Mouse (Mus musculus): ENCODE results near the gene Nfix. TPM values are rescaled to one million over a fixed set of nuclear protein-coding genes. Genes with fewer than 3 reads are reported as not detected.

The Nfix gene
- polyA plus RNA-seq, 1 experiment from 2014 or later = 48.0 TPM

GRCm38 (mm10) chr8:84725246-84725940 is 74.8 kb downstream of the Nfix start:
- H3K4me2 ChIP-seq (replicated peaks) = peak overlapping the region; percentile 64
- WGBS = 45% methylated on average over 10 of the region's 10 CpGs
- H3K9me3 ChIP-seq = no peaks in the 10 kb centered on the region
- H3K9ac ChIP-seq = peak overlapping the region; percentile 64
- H3K4me3 ChIP-seq = no peak overlapping the region
- H3K4me1 ChIP-seq = peaks cover 100% of the 10 kb centered on the region
- ATAC-seq (ENCODE audit: low FRiP score, low read depth) = no peak
- peak overlapping the region; percentile 100 for H3K27ac ChIP-seq
- peaks cover 73% of the 10 kb centered on the region for H3K36me3 ChIP-seq
- no peaks in the 10 kb centered on the region for H3K27me3 ChIP-seq

GRCm38 (mm10) chr8:84724683-84725082 is 75.5 kb downstream of the Nfix start:
- Histone ChIP-seq H3K4me2 (replicated peaks) (peak overlapping the region; percentile 64), H3K9me3 (no peaks in the 10 kb centered on the region), H3K36me3 (peaks cover 73% of the 10 kb centered on the region), H3K9ac (peak overlapping the region; percentile 64), H3K4me1 (peaks cover 97% of the 10 kb centered on the region), H3K27me3 (no peaks in the 10 kb centered on the region), H3K27ac (peak overlapping the region; percentile 100), H3K4me3 (no peak overlapping the region)
- WGBS = 18% methylated on average over 9 of the region's 9 CpGs
- ATAC-seq (ENCODE audit: low FRiP score, low read depth) = no peak

GRCm38 (mm10) chr8:84723571-84723900 is 76.6 kb downstream of the Nfix start:
- peak overlapping the region; percentile 64 for H3K9ac ChIP-seq
- 3% methylated on average over 7 of the region's 7 CpGs for WGBS
- ATAC-seq (ENCODE audit: low FRiP score, low read depth) = no peak; the same call in 1 of the 2 replicates
- no peaks in the 10 kb centered on the region for H3K27me3 ChIP-seq
- peak overlapping the region; percentile 64 for H3K4me2 ChIP-seq (replicated peaks)
- no peaks in the 10 kb centered on the region for H3K9me3 ChIP-seq
- peak overlapping the region; percentile 100 for H3K27ac ChIP-seq
- peaks cover 85% of the 10 kb centered on the region for H3K36me3 ChIP-seq
- peaks cover 96% of the 10 kb centered on the region for H3K4me1 ChIP-seq
- H3K4me3 ChIP-seq = peak overlapping the region; percentile 29

- Histone ChIP-seq H3K36me3 (peaks cover 83% of the 10 kb centered on the region), H3K27ac (peak within 1 kb of the TSS; percentile 100)
Measured at GRCm38 (mm10) chr8:84722850-84723570, 77.1 kb downstream of the Nfix start, which contains the start of gene G430095P16Rik. Gene G430095P16Rik (plus strand): TSS chr8:84723007.

GRCm38 (mm10) chr8:84722530-84722849 is 77.7 kb downstream of the Nfix start:
- no peak; the same call in 1 of the 2 replicates for ATAC-seq (ENCODE audit: low FRiP score, low read depth)

More at GRCm38 (mm10) chr8:84722850-84723570, 77.1 kb downstream of the Nfix start, which contains the start of gene G430095P16Rik:
- Histone ChIP-seq H3K9ac (peak within 1 kb of the TSS; percentile 64), H3K27me3 (no peaks in the 10 kb centered on the region), H3K9me3 (no peaks in the 10 kb centered on the region), H3K4me3 (peak within 1 kb of the TSS; percentile 29), H3K4me2 (replicated peaks) (peak within 1 kb of the TSS; percentile 64), H3K4me1 (peaks cover 95% of the 10 kb centered on the region)
- peak; percentile 91 for ATAC-seq (ENCODE audit: low FRiP score, low read depth)
- 3% methylated on average over 10 of the region's 10 CpGs for WGBS

GRCm38 (mm10) chr8:84718959-84719690 is 81.0 kb downstream of the Nfix start:
- peaks cover 76% of the 10 kb centered on the region for H3K36me3 ChIP-seq
- H3K27me3 ChIP-seq = no peaks in the 10 kb centered on the region; the same call in 1 of the 2 replicates
- peak overlapping the region; percentile 22; the same call in 1 of the 2 replicates for H3K27ac ChIP-seq
- WGBS = 76% methylated on average over 5 of the region's 5 CpGs
- H3K9me3 ChIP-seq = no peaks in the 10 kb centered on the region
- H3K4me2 ChIP-seq (replicated peaks) = no peak overlapping the region
- no peak overlapping the region for H3K4me3 ChIP-seq
- no peak for ATAC-seq (ENCODE audit: low FRiP score, low read depth)
- 0 out of 2 replicates have a peak overlapping the region, but pooled peaks have one; percentile 25 for H3K9ac ChIP-seq
- peaks cover 91% of the 10 kb centered on the region for H3K4me1 ChIP-seq

More at GRCm38 (mm10) chr8:84722530-84722849, 77.7 kb downstream of the Nfix start:
- peak overlapping the region; percentile 64 for H3K4me2 ChIP-seq (replicated peaks)
- peak overlapping the region; percentile 100 for H3K27ac ChIP-seq
- H3K4me3 ChIP-seq = no peak overlapping the region
- no peaks in the 10 kb centered on the region; the same call in 1 of the 2 replicates for H3K27me3 ChIP-seq
- H3K36me3 ChIP-seq = peaks cover 83% of the 10 kb centered on the region
- H3K4me1 ChIP-seq = peaks cover 95% of the 10 kb centered on the region
- 12% methylated on average over 6 of the region's 6 CpGs for WGBS
- H3K9ac ChIP-seq = peak overlapping the region; percentile 45; the same call in 1 of the 2 replicates
- no peaks in the 10 kb centered on the region for H3K9me3 ChIP-seq

GRCm38 (mm10) chr8:84718476-84718875 is 81.7 kb downstream of the Nfix start:
- no peaks in the 10 kb centered on the region for H3K9me3 ChIP-seq
- peaks cover 91% of the 10 kb centered on the region for H3K4me1 ChIP-seq
- no peak overlapping the region for H3K4me2 ChIP-seq (replicated peaks)
- H3K4me3 ChIP-seq = no peak overlapping the region
- 86% methylated on average over 5 of the region's 5 CpGs for WGBS
- H3K9ac ChIP-seq = peak overlapping the region; percentile 25; the same call in 1 of the 2 replicates
- H3K27ac ChIP-seq = peak overlapping the region; percentile 22; the same call in 1 of the 2 replicates
- no peaks in the 10 kb centered on the region; the same call in 1 of the 2 replicates for H3K27me3 ChIP-seq
- H3K36me3 ChIP-seq = peaks cover 76% of the 10 kb centered on the region
- ATAC-seq (ENCODE audit: low FRiP score, low read depth) = no peak

- no peaks in the 10 kb centered on the region for H3K9me3 ChIP-seq
- H3K4me2 ChIP-seq (replicated peaks) = no peak overlapping the region
- peaks cover 90% of the 10 kb centered on the region for H3K4me1 ChIP-seq
- H3K27me3 ChIP-seq = no peaks in the 10 kb centered on the region; the same call in 1 of the 2 replicates
- ATAC-seq (ENCODE audit: low FRiP score, low read depth) = no peak
- H3K4me3 ChIP-seq = no peak overlapping the region
- H3K27ac ChIP-seq = peak overlapping the region; percentile 90
- peak overlapping the region; percentile 39; the same call in 1 of the 2 replicates for H3K9ac ChIP-seq
- peaks cover 77% of the 10 kb centered on the region for H3K36me3 ChIP-seq
- 64% methylated on average over 11 of the region's 11 CpGs for WGBS
Measured at GRCm38 (mm10) chr8:84716790-84717189, 83.4 kb downstream of the Nfix start.

- Histone ChIP-seq H3K9ac (peak overlapping the region; percentile 39), H3K4me3 (no peak overlapping the region), H3K27ac (peak overlapping the region; percentile 90; the same call in 1 of the 2 replicates), H3K27me3 (no peaks in the 10 kb centered on the region; the same call in 1 of the 2 replicates), H3K4me2 (replicated peaks) (peak overlapping the region; percentile 21; the same call in 1 of the 2 replicates), H3K36me3 (peaks cover 73% of the 10 kb centered on the region), H3K9me3 (no peaks in the 10 kb centered on the region), H3K4me1 (peaks cover 90% of the 10 kb centered on the region)
- no peak for ATAC-seq (ENCODE audit: low FRiP score, low read depth)
- WGBS = 9% methylated on average over 27 of the region's 27 CpGs
Measured at GRCm38 (mm10) chr8:84715893-84716468, 84.2 kb downstream of the Nfix start.

GRCm38 (mm10) chr8:84714161-84714560 is 86.0 kb downstream of the Nfix start:
- Histone ChIP-seq H3K4me3 (no peak overlapping the region), H3K36me3 (peaks cover 58% of the 10 kb centered on the region), H3K27ac (peak overlapping the region; percentile 97), H3K9me3 (no peaks in the 10 kb centered on the region), H3K4me1 (peaks cover 92% of the 10 kb centered on the region), H3K4me2 (replicated peaks) (no peak overlapping the region), H3K27me3 (no peaks in the 10 kb centered on the region; the same call in 1 of the 2 replicates), H3K9ac (peak overlapping the region; percentile 45)
- ATAC-seq (ENCODE audit: low FRiP score, low read depth) = no peak
- WGBS = 62% methylated on average over 4 of the region's 4 CpGs

- Histone ChIP-seq H3K4me2 (replicated peaks) (peak overlapping the region; percentile 15; the same call in 1 of the 2 replicates), H3K27me3 (peaks cover 5% of the 10 kb centered on the region), H3K9me3 (no peaks in the 10 kb centered on the region), H3K27ac (peak overlapping the region; percentile 97), H3K9ac (peak overlapping the region; percentile 45), H3K36me3 (peaks cover 50% of the 10 kb centered on the region), H3K4me1 (peaks cover 91% of the 10 kb centered on the region), H3K4me3 (no peak overlapping the region)
- no peak for ATAC-seq (ENCODE audit: low FRiP score, low read depth)
- 40% methylated on average over 4 of the region's 4 CpGs for WGBS
Measured at GRCm38 (mm10) chr8:84713381-84713780, 86.8 kb downstream of the Nfix start.
